In genomic region chr8:88694291-88694690, GRCm38 (mm10) we compare ENCODE assay signal across 13 mouse cellular contexts. TPM values are rescaled to one million over a fixed set of nuclear protein-coding genes. Genes with fewer than 3 reads are reported as not detected.
DNase-seq lines count a peak whose midpoint lies in the region; TF ChIP-seq lines count a peak whose summit lies in the region.
"Had no signal": no experiment of that assay in that cellular context is flagged by ENCODE, and none has a peak within 500 bp of the region (broad histone marks: within the 10 kb centered on the region; RNA-seq: fewer than 3 reads in every experiment).

No protein-coding gene starts in this region.

- no peak for TF ChIP-seq CTCF in MEL (IDR thresholded peaks at IDR 0.05 in 2 of 3, conservative IDR thresholded peaks at IDR 0.05 in 1 of 3; ENCODE audit: control insufficient read depth in 1 of 3, insufficient read depth in 1 of 3, low read depth in 2 of 3, low read length in 3 of 3, poor library complexity in 1 of 3, severe bottlenecking in 1 of 3)

- H3K79me2 ChIP-seq in MEL (ENCODE audit: control insufficient read depth, insufficient read depth, low read length, poor library complexity) = peaks cover 2% of the 10 kb centered on the region; the same call in 1 of the 2 replicates

- TF ChIP-seq EP300 in MEL (IDR thresholded peaks at IDR 0.05; ENCODE audit: low read depth in 1 of 2, low read length in 2 of 2) = no peak

- H3K9ac ChIP-seq in MEL (ENCODE audit: control insufficient read depth, low read depth, low read length, poor library complexity, severe bottlenecking) = no peak overlapping the region
- H3K9ac ChIP-seq: liver, embryonic 14.5 days had no signal

- TF ChIP-seq POLR2A in MEL (IDR thresholded peaks at IDR 0.05; ENCODE audit: control insufficient read depth in 1 of 2, insufficient read depth in 1 of 2, low read depth in 1 of 2, low read length in 2 of 2, poor library complexity in 1 of 2) = no peak

- H3K9me3 ChIP-seq in MEL (replicated peaks; ENCODE audit: insufficient read depth, low read length) = no peaks in the 10 kb centered on the region
- H3K9me3 ChIP-seq in forebrain, embryonic 10.5 days = no peaks in the 10 kb centered on the region
- H3K9me3 ChIP-seq: heart, embryonic 10.5 days had no signal

- DNase-seq in A20 (ENCODE audit: low read depth, low spot score) (peak; percentile 74), MEL (ENCODE audit: low read depth, low spot score) (peak; percentile 35), liver (no peak)
- DNase-seq in lung, postnatal 36 days = peak; percentile 37
- peak; percentile 51 to 74 for DNase-seq in spleen, postnatal 4 days (ENCODE audit: low spot score in 2 of 2)
- no peak for DNase-seq in kidney, postnatal 10 days
- no peak for DNase-seq in forebrain, embryonic 10.5 days (ENCODE audit: extremely low spot score, low spot score)
- DNase-seq: heart, postnatal 4 days; kidney, adult 11 months; midbrain, embryonic 14.5 days; right cerebral cortex, postnatal 25 days had no signal

- no peaks in the 10 kb centered on the region for H3K27me3 ChIP-seq in MEL (ENCODE audit: control insufficient read depth in 1 of 2, insufficient read depth in 2 of 2, low read length in 2 of 2)
- peaks cover 8% of the 10 kb centered on the region; the same call in 1 of the 2 replicates for H3K27me3 ChIP-seq in forebrain, embryonic 10.5 days (ENCODE audit: poor library complexity, severe bottlenecking)

- WGBS in forebrain, embryonic 10.5 days = 67% methylated on average over 7 of the region's 7 CpGs

- no peak overlapping the region for H3K4me3 ChIP-seq in MEL (ENCODE audit: control insufficient read depth in 1 of 2, insufficient read depth in 1 of 2, low read depth in 2 of 2, low read length in 2 of 2)
- no peak overlapping the region for H3K4me3 ChIP-seq in forebrain, embryonic 10.5 days
- H3K4me3 ChIP-seq: heart, embryonic 10.5 days had no signal

- H3K27ac ChIP-seq in MEL (ENCODE audit: control insufficient read depth, low read depth, low read length) = no peak overlapping the region
- no peak overlapping the region for H3K27ac ChIP-seq in forebrain, embryonic 10.5 days
- H3K27ac ChIP-seq: heart, embryonic 10.5 days; liver, embryonic 14.5 days had no signal

- H3K4me1 ChIP-seq in MEL (ENCODE audit: control insufficient read depth in 1 of 2, insufficient read depth in 2 of 2, low read length in 2 of 2) = peaks cover 8 to 30% of the 10 kb centered on the region in 2 experiments
- peaks cover 16% of the 10 kb centered on the region for H3K4me1 ChIP-seq in forebrain, embryonic 10.5 days

- peaks cover 0 to 11% of the 10 kb centered on the region in 2 experiments; a peak in 2 of 4 replicates for H3K36me3 ChIP-seq in MEL (ENCODE audit: control insufficient read depth in 1 of 2, insufficient read depth in 2 of 2, low read length in 2 of 2)
- no peaks in the 10 kb centered on the region for H3K36me3 ChIP-seq in forebrain, embryonic 10.5 days (replicated peaks)
- H3K36me3 ChIP-seq: heart, embryonic 10.5 days had no signal

- TF ChIP-seq RAD21 in MEL (IDR thresholded peaks at IDR 0.05; ENCODE audit: low read depth, low read length) = no peak

TF ChIP-seq in MEL, 35 proteins besides CTCF, POLR2A, EP300 and RAD21:
- TF ChIP-seq MEF2A (IDR thresholded peaks at IDR 0.05; ENCODE audit: extremely low read depth, insufficient replicate concordance, low read depth, low read length, poor library complexity, severe bottlenecking) (no peak), GATA1 (IDR thresholded peaks at IDR 0.05; ENCODE audit: low read depth, low read length) (no peak), MXI1 (IDR thresholded peaks at IDR 0.05; ENCODE audit: low read depth, low read length) (peak; percentile 46), POLR2AphosphoS2 (IDR thresholded peaks at IDR 0.05; ENCODE audit: low read length) (no peak), MAZ (IDR thresholded peaks at IDR 0.05; ENCODE audit: low read depth, low read length) (no peak), SIN3A (IDR thresholded peaks at IDR 0.05; ENCODE audit: low read length) (0 out of 2 replicates have a peak, but pooled peaks have one; percentile 27), TAL1 (IDR thresholded peaks at IDR 0.05; ENCODE audit: low read length) (no peak), CHD1 (IDR thresholded peaks at IDR 0.05; ENCODE audit: low read depth, low read length) (no peak), ELF1 (IDR thresholded peaks at IDR 0.05; ENCODE audit: low read depth, low read length) (peak; percentile 48; the same call in 1 of the 2 replicates), ZMIZ1 (IDR thresholded peaks at IDR 0.05; ENCODE audit: low read depth, low read length) (no peak), MAFK (IDR thresholded peaks at IDR 0.05; ENCODE audit: borderline replicate concordance, low read depth, low read length) (no peak)

RNA-seq across cellular contexts. Expression of gene Cyld, which starts 2.5 kb away (rescaled TPM):
- 7.2 and 8.4 TPM in 2 replicates for total RNA-seq in MEL (2012; rRNA removed)
- 1 to 10 TPM in 1 of 2 experiments, not detected in 1; 7.8 TPM for polyA plus RNA-seq in MEL (2012; ENCODE audit: insufficient read depth in 1 of 2, insufficient read length in 2 of 2, low read depth in 1 of 2, low replicate concordance in 2 of 2, missing spikeins in 1 of 2)
- polyA plus RNA-seq in forebrain, embryonic 10.5 days (2016; fragmentation: Nextera tagmentation; extraction: Ambion mirVana) = 8.5 and 10.0 TPM in 2 replicates

RNA-seq across cellular contexts. Expression of gene Nod2, which starts 47.2 kb away (rescaled TPM):
- 0.42 and 0.50 TPM in 2 replicates for total RNA-seq in MEL (2012; rRNA removed)
- polyA plus RNA-seq in MEL (2012; ENCODE audit: insufficient read depth in 1 of 2, insufficient read length in 2 of 2, low read depth in 1 of 2, low replicate concordance in 2 of 2, missing spikeins in 1 of 2) = under 1 TPM in 1 of 2 experiments, not detected in 1; 0.22 TPM
- 0.07 and 0.20 TPM in 2 replicates for polyA plus RNA-seq in forebrain, embryonic 10.5 days (2016; fragmentation: Nextera tagmentation; extraction: Ambion mirVana)

RNA-seq across cellular contexts. Expression of gene Snx20, which starts 58.4 kb away (rescaled TPM):
- 10.1 and 13.3 TPM in 2 replicates for total RNA-seq in MEL (2012; rRNA removed)
- polyA plus RNA-seq in MEL (2012; ENCODE audit: insufficient read depth in 1 of 2, insufficient read length in 2 of 2, low read depth in 1 of 2, low replicate concordance in 2 of 2, missing spikeins in 1 of 2) = 10 to 100 TPM in 1 of 2 experiments, not detected in 1; 15.9 TPM
- 0.47 and 1.0 TPM in 2 replicates for polyA plus RNA-seq in forebrain, embryonic 10.5 days (2016; fragmentation: Nextera tagmentation; extraction: Ambion mirVana)

Comparison
In these comparisons a context has a peak if more than half of its experiments do, and no peak if none do; other contexts are left out.
1. DNase-seq: peak in A20 (single experiment), MEL (single experiment), lung, postnatal 36 days (single experiment) and spleen, postnatal 4 days (2 of 2); none in kidney, postnatal 10 days (single experiment), liver (single experiment) and forebrain, embryonic 10.5 days (single experiment).